Mouse (Mus musculus) cerebellum, adult 2 months (tissue): ENCODE results near the gene Car5a.

ENCODE experiments used
- CTCF ChIP-seq: fragments of 200-500 bp; IDR thresholded peaks from 2 replicates; pipeline ENCODE4 v1.5.1; 2011; ENCODE audit warnings: low read depth, mild to moderate bottlenecking, control low read depth, low read length, moderate library complexity, borderline replicate concordance; ENCODE audit not compliant: insufficient read depth
- POLR2A ChIP-seq: fragments of 200-500 bp; IDR thresholded peaks from 2 replicates; pipeline ENCODE4 v1.6.1; 2011; ENCODE audit warnings: low read length, control low read depth, borderline replicate concordance; ENCODE audit not compliant: insufficient read depth

GRCm38 (mm10) chr8:121905420-121905819 lies 39.3 kb downstream of the Car5a start:
- no peak for TF ChIP-seq CTCF
- TF ChIP-seq POLR2A: no peak
